Mouse (Mus musculus) G1E (cell line): Measurements from ENCODE around the gene Srl.

ENCODE experiments used
- CTCF ChIP-seq: IDR thresholded peaks from 2 replicates; pipeline ENCODE4 v1.5.1; 2012; ENCODE audit warnings: low read depth, low read length, inconsistent platforms, mixed read lengths
- GATA1 ChIP-seq: IDR thresholded peaks from 2 replicates; pipeline ENCODE4 v1.6.1; 2012; ENCODE audit warnings: borderline replicate concordance, low read length, inconsistent platforms, mixed read lengths
- POLR2AphosphoS5 ChIP-seq: IDR thresholded peaks from 2 replicates; pipeline ENCODE4 v1.6.1; 2012; ENCODE audit warnings: low read depth, low read length, inconsistent platforms; ENCODE audit not compliant: insufficient replicate concordance
- TAL1 ChIP-seq: conservative IDR thresholded peaks from 2 replicates; pipeline ENCODE4 v1.6.1; 2012; ENCODE audit warnings: low read depth, low read length, inconsistent platforms, mixed read lengths

GRCm38 (mm10) chr16:4523313-4524004, 18.2 kb downstream of the Srl start:
- TF ChIP-seq CTCF (no peak), TAL1 (no peak), POLR2AphosphoS5 (no peak), GATA1 (no peak)
